Mouse (Mus musculus) midbrain, embryonic 11.5 days (tissue): ENCODE data around the gene Cnot9. TPM values are rescaled to one million over a fixed set of nuclear protein-coding genes. Genes with fewer than 3 reads are reported as not detected.

Experiments
- ATAC-seq: fragments of 200-750 bp; cut with Nextera tagmentation; 2 replicates; pipeline ENCODE4 v1.8.0; 2017; ENCODE audit warnings: moderate TSS enrichment, moderate library complexity; ENCODE audit not compliant: low FRiP score
- DNase-seq: peaks from one replicate; pipeline ENCODE4 v3.0.0; 2015; ENCODE audit warnings: low spot score; ENCODE audit errors: missing footprints
- H3K27ac ChIP-seq: fragments of 300-500 bp; sonication (generic); 2 replicates; pipeline ENCODE4 v1.5.1; 2014; ENCODE audit warnings: low read depth, low read length
- H3K27me3 ChIP-seq: fragments of 300-500 bp; sonication (generic); 2 replicates; pipeline ENCODE4 v1.6.1; 2014; ENCODE audit warnings: mild to moderate bottlenecking, low read length, moderate library complexity, mixed read lengths; ENCODE audit not compliant: control insufficient read depth, insufficient read depth
- H3K36me3 ChIP-seq: fragments of 300-500 bp; sonication (generic); 2 replicates; pipeline ENCODE4 v1.6.1; 2014; ENCODE audit warnings: mild to moderate bottlenecking, low read length, moderate library complexity, mixed read lengths; ENCODE audit not compliant: control insufficient read depth, insufficient read depth
- H3K4me1 ChIP-seq: fragments of 300-500 bp; sonication (generic); 2 replicates; pipeline ENCODE4 v1.6.1; 2014; ENCODE audit warnings: low read length; ENCODE audit not compliant: control insufficient read depth, insufficient read depth
- H3K4me2 ChIP-seq: fragments of 300-500 bp; sonication (generic); 2 replicates; pipeline ENCODE4 v1.6.1; 2014; ENCODE audit warnings: mild to moderate bottlenecking, moderate library complexity
- H3K4me3 ChIP-seq: fragments of 300-500 bp; sonication (generic); 2 replicates; pipeline ENCODE4 v1.5.1; 2014; ENCODE audit warnings: low read depth, low read length
- H3K9ac ChIP-seq: fragments of 300-500 bp; sonication (generic); 2 replicates; pipeline ENCODE4 v1.6.1; 2014; ENCODE audit warnings: low read length
- H3K9me3 ChIP-seq: fragments of 300-500 bp; sonication (generic); 2 replicates; pipeline ENCODE4 v1.6.1; 2016; ENCODE audit warnings: low read length; ENCODE audit not compliant: control insufficient read depth
- WGBS: fragments of 180-500 bp; shearing (Covaris S2); extraction: QIAGEN DNeasy Blood & Tissue Kit; methylation state at CpG from one replicate; pipeline ENCODE4 v1.1.7; 2014; 5-methylcytosine and 5-hydroxymethylcytosine counted together
- polyA plus RNA-seq: library from polyadenylated mRNA; unstranded; fragments of >200 nt; fragmentation: Nextera tagmentation; extraction: Ambion mirVana; gene quantifications from 2 replicates; pipeline ENCODE4 v1.2.1, GENCODE M21; 2014

Gene Cnot9
- polyA plus RNA-seq, 1 experiment from 2014 or later, result 100.0 TPM

DNA sequence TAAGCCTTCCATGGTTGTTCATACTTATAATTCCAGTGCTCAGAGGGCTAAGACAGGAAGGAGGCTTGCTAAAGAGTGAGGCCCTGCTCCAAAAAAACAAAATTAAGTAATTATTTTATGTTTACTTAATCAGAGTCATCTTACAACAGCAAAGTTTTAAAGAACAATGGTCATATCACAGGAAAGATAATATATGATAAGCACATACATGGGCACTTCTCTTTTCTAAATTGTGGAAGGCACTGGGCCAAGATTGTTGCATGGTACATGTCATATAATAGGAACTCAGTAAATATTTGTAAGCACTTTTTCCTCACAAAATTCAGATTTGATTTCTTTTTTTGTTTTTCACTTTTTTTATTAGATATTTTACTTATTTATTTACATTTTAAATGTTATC lies 14.0 kb downstream of the Cnot9 start:
- Histone ChIP-seq H3K9ac (no peak overlapping the region), H3K27me3 (no peaks in the 10 kb centered on the region), H3K27ac (no peak overlapping the region), H3K4me2 (no peak overlapping the region), H3K9me3 (no peaks in the 10 kb centered on the region), H3K4me1 (no peaks in the 10 kb centered on the region), H3K4me3 (no peak overlapping the region), H3K36me3 (peaks cover 13% of the 10 kb centered on the region)
- DNase-seq (no peak), ATAC-seq (no peak)

DNA sequence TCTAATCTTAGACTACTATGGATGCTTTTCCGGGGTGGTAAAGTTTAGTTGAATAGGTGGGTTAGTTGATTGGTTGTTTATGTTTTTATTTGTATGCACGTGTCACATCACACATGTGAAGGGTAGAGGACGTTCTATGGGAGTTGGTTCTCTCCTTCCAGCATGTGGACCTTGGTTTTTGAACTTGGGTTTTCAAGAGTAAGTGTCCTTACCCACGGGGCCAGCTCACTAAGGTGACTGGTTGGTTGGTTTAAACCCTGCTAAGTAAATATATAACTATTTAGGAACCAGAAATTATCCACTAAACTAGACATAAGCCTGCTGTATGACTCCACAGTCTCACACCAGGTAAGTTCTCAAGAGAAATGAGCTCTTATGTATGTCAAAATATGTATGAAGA lies 18.9 kb downstream of the Cnot9 start:
- no peak overlapping the region for H3K27ac ChIP-seq
- H3K9me3 ChIP-seq, result no peaks in the 10 kb centered on the region
- peaks cover 30% of the 10 kb centered on the region for H3K36me3 ChIP-seq
- H3K4me3 ChIP-seq, result no peak overlapping the region
- no peak overlapping the region for H3K4me2 ChIP-seq
- ATAC-seq (no peak), DNase-seq (no peak)
- WGBS, result 96% methylated on average over 4 of the region's 4 CpGs
- H3K27me3 ChIP-seq, result no peaks in the 10 kb centered on the region
- H3K9ac ChIP-seq, result no peak overlapping the region
- H3K4me1 ChIP-seq, result no peaks in the 10 kb centered on the region

DNA sequence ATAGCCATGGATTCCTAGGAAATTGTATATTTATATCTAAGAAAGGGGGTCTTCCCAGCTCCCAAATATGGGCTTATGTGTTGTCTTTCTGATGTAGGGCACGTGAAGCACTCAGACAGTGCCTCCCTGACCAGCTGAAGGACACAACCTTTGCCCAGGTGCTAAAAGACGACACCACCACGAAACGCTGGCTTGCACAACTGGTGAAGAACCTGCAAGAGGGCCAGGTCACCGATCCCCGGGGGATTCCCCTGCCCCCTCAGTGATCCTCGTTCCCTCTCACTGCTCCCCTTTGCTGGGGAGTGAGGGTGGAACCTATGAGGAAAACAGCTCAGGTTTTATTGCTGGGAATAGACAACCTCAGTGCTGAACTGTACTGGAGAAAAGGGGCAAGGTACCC lies 22.7 kb downstream of the Cnot9 start:
- Histone ChIP-seq H3K27me3 (no peaks in the 10 kb centered on the region), H3K27ac (no peak overlapping the region), H3K4me3 (no peak overlapping the region), H3K9me3 (no peaks in the 10 kb centered on the region), H3K4me2 (no peak overlapping the region), H3K9ac (no peak overlapping the region), H3K4me1 (no peaks in the 10 kb centered on the region), H3K36me3 (peaks cover 33% of the 10 kb centered on the region)
- ATAC-seq (no peak), DNase-seq (no peak)
- WGBS, result 92% methylated on average over 7 of the region's 7 CpGs

DNA sequence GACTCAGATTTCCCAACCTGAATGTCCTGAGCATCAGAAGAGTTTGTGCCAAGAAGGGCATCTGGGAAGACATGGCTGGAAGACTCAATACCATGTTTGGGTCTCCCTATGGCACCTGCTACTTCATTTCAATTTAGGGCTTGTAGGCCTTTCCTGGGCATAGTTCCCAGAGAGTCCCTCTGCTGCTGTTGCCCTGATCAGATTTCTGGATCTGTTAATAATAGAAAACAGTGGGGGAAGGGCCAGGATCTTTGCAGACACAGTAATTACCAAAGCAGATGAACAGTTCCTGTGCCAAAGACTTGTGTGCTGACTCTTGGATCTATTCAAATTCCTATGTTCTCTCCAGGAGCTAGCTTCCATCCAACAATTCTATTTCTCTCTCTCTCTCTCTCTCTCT lies 32.8 kb downstream of the Cnot9 start:
- H3K9me3 ChIP-seq, result no peaks in the 10 kb centered on the region
- no peak for DNase-seq

DNA sequence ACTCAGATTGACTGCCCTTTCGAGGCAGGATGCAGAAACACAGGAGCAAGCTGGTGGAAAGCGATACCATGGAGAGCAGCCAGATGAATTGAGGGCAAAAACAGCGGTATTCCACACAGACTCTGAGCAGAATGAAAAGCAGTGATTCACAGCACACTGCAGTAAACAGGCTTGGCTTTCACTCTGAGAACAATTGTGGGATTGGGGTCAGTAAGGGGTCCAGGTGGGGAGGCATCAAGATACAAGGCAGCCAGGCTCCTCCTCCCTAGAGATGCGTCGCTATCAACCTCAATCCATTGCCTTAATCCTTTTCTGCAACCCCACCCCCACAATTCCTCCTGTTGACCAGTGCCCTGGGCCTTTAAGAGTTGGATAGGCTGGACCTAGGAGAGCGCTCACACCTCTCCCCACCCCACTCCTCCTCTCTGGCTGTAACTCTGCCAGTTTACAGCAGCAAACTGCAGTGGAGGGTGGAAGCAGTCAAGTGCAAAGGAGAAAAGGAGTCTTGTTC lies 36.6 kb downstream of the Cnot9 start, which contains the start of gene Plcd4:
Gene Plcd4, plus strand, starts transcription at position 438 of the 511 bp plus-strand sequence.
- H3K4me2 ChIP-seq, result peak within 1 kb of the TSS; percentile 18; the same call in 1 of the 2 replicates
- H3K27ac ChIP-seq, result no peak within 1 kb of the TSS
- WGBS, result 4% methylated on average over 6 of the region's 6 CpGs
- no peak within 1 kb of the TSS for H3K4me3 ChIP-seq
- peak within 1 kb of the TSS; percentile 25 for H3K9ac ChIP-seq
- peak; percentile 88 for DNase-seq
- H3K27me3 ChIP-seq, result no peaks in the 10 kb centered on the region
- H3K9me3 ChIP-seq, result no peaks in the 10 kb centered on the region
- H3K4me1 ChIP-seq, result peaks cover 7% of the 10 kb centered on the region; the same call in 1 of the 2 replicates
- no peak for ATAC-seq
- H3K36me3 ChIP-seq, result no peaks in the 10 kb centered on the region

More for the DNA sequence above, 32.8 kb downstream of the Cnot9 start:
- ATAC-seq, result no peak
- Histone ChIP-seq H3K27ac (no peak overlapping the region), H3K9ac (no peak overlapping the region), H3K27me3 (no peaks in the 10 kb centered on the region), H3K36me3 (no peaks in the 10 kb centered on the region), H3K4me3 (no peak overlapping the region), H3K4me2 (no peak overlapping the region), H3K4me1 (peaks cover 5% of the 10 kb centered on the region; the same call in 1 of the 2 replicates)

DNA sequence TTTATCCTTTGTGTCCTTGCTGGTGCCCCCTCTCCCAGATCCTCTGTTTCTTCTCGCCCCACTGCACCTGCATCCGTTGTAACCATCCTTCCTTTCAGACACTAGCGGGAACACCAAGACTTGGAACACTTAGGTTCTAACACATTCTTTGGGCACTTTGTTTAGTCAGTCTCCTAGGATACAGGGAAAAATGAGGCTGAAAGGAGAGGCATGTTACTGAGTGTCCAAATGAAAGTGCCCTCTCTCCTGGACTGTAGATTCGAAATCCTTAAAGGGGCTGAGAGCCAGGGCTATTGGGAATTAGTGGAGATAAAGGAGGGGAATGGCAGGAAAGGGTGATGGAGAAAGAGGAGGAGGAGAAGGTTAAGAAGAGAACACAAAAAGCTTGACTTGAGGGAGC lies 38.3 kb downstream of the Cnot9 start, which contains the start of gene Usp37:
Gene Usp37, minus strand, starts transcription at position 101 of the 400 bp plus-strand sequence.
- no peak within 1 kb of the TSS for H3K9ac ChIP-seq
- H3K4me2 ChIP-seq, result no peak within 1 kb of the TSS
- DNase-seq, result no peak
- no peaks in the 10 kb centered on the region for H3K27me3 ChIP-seq
- no peaks in the 10 kb centered on the region for H3K36me3 ChIP-seq
- peaks cover 7% of the 10 kb centered on the region; the same call in 1 of the 2 replicates for H3K4me1 ChIP-seq
- no peak within 1 kb of the TSS for H3K27ac ChIP-seq
- ATAC-seq, result no peak
- no peaks in the 10 kb centered on the region for H3K9me3 ChIP-seq
- 23% methylated on average over 4 of the region's 4 CpGs for WGBS
- H3K4me3 ChIP-seq, result no peak within 1 kb of the TSS

DNA sequence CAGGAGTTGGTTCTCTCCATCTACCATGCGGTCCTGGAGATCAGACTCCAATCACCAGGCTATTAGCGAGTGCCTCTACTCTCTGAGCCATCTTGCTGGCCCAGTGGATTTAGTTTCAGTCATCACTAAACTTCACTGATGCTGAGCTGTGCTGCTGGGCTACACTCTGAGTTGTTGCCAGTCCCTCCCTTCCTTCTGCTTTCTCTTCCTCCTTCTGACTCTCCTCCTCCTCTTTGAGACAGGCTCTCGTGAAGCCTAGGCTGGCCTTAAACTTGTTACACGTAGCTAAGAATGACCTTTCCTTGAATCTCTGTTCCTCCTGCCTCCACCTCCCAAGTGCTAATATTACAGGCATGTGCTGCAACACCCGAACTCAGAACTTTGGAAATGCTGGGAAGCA lies 53.2 kb downstream of the Cnot9 start:
- WGBS, result 82% methylated on average over 5 of the region's 5 CpGs
- DNase-seq (peak; percentile 80), ATAC-seq (no peak)
- no peaks in the 10 kb centered on the region; the same call in 1 of the 2 replicates for H3K36me3 ChIP-seq
- no peaks in the 10 kb centered on the region for H3K4me1 ChIP-seq
- H3K9me3 ChIP-seq, result no peaks in the 10 kb centered on the region
- H3K27ac ChIP-seq, result no peak overlapping the region
- H3K9ac ChIP-seq, result no peak overlapping the region
- H3K27me3 ChIP-seq, result no peaks in the 10 kb centered on the region
- H3K4me2 ChIP-seq, result no peak overlapping the region
- no peak overlapping the region for H3K4me3 ChIP-seq

DNA sequence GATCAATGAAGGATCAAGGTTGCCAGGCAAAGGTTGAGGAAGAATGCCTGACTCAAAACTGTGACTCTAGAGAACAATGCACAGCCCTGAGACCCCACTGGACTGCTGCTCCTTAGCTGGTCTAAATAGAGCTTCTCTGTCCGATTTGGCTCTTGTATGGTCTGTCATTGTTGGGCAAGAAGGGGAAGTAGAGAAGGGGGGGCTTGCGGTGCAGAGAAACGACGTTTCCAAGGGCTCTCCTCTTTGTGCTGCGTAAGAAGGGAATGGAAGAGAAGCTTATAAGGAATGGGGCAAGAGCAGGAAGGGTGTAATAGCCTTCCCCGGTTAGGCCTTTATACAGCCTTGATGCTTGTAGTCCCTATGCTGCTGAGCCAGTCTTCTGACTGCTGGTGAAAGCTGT lies 60.0 kb downstream of the Cnot9 start:
- Histone ChIP-seq H3K9ac (no peak overlapping the region), H3K27me3 (no peaks in the 10 kb centered on the region), H3K9me3 (no peaks in the 10 kb centered on the region), H3K4me3 (no peak overlapping the region), H3K4me1 (no peaks in the 10 kb centered on the region), H3K4me2 (no peak overlapping the region), H3K36me3 (peaks cover 37% of the 10 kb centered on the region), H3K27ac (no peak overlapping the region)
- 61% methylated on average over 6 of the region's 6 CpGs for WGBS
- DNase-seq, result peak; percentile 54
- ATAC-seq, result no peak

DNA sequence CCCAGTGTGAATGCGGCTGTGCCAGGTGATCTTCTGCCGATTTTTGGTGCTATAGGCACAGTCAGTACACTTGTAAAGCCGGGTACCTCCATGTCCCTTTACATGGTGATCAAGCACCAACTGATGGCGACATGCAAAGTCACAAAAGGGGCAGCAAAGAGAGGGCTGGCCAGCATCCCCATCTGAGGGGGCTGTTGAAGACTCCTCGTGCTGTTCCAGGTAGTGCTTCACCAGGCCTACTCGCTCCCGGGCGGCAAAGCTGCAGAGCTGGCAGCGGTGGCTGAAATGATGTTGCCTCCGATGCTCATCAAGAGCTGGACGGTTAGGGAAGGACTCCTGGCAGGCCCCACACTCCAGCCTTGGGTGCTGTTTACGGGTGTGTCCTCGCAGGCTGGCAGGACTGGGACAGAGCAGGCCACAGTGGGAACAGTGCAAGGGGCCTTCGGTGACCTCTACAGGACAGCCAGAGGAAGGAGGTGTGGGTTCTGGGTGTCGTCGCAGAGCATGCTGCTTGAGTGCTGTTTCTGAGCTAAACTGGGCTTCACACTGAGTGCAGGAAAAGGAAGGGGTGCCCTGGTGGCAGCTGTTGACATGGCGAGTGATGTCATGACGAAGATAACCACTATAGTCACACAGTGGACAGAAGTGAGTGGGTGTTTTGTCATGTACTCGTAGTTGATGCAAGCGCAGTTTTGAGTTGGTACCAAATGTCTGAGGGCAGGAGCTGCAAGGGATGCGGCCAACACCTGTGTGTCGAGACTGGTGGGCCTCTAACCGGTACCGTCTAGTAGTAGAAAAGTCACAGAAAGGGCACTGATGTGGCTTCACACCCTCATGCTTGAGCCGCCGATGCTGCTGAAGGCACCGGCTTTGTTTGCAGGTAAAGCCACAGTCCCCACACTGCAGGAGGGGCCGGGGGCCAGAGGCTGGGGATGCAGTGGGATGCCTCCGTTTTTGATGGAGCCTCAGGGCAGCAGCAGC lies 64.2 kb downstream of the Cnot9 start:
- no peak overlapping the region for H3K4me2 ChIP-seq
- no peak overlapping the region for H3K9ac ChIP-seq
- H3K36me3 ChIP-seq, result peaks cover 39% of the 10 kb centered on the region
- no peak overlapping the region for H3K27ac ChIP-seq
- 92% methylated on average over 29 of the region's 29 CpGs for WGBS
- H3K4me1 ChIP-seq, result no peaks in the 10 kb centered on the region
- DNase-seq (peak; percentile 59), ATAC-seq (no peak)
- no peaks in the 10 kb centered on the region for H3K9me3 ChIP-seq
- no peaks in the 10 kb centered on the region for H3K27me3 ChIP-seq
- H3K4me3 ChIP-seq, result no peak overlapping the region
